Mouse (Mus musculus) cerebellum, adult 11 months (tissue): ENCODE measurements around the gene Gpn2.

ENCODE experiments used
- DNase-seq: peaks from one replicate; pipeline ENCODE4 v3.0.0; 2022

Gene Gpn2

DNA sequence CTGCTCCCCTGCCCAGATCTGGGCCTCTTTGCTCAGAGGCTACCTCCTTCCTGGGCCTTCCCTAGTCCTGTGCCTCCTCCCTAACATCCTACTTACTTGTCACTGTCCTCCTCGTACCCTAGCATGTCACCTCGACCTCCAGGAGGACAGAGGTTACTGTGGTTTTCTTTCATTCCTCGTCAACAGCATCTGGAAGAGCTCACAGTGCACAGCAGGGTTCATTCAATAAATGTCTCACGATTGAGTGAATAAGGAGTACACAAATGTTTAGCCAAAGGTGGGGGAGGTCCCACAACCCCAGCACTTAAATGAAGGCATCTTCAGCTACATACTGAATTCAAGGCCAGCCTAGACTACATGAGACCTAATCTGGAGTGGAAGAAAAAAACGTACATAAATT lies 42.1 kb downstream of the Gpn2 start:
- DNase-seq = no peak

DNA sequence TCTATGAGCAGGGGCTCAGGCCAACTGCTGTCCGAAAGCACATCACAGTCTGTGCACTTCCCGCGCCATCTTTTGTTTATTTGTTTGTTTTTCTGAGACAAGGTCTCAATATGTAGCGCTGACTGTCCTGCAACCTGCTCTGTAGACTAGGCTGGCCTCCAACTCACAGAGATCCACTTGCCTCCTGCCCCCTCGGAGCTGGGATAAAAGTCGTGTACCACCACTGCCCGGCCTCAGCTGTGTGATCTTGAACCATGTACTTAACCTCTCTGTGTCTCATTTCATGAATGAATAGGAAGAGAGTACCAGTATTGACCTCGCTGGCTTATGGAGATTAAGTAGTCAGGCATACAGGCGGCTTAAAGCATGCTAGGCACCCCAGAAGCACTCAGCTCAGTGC lies 42.5 kb downstream of the Gpn2 start:
- DNase-seq = no peak

- peak; percentile 79 for DNase-seq
These were observed 42.9 kb downstream of the Gpn2 start for GRCm38 (mm10) chr4:133627039-133627438.

GRCm38 (mm10) chr4:133628517-133628916 lies 44.4 kb downstream of the Gpn2 start:
- no peak for DNase-seq

- DNase-seq = no peak
These were observed 45.0 kb downstream of the Gpn2 start for GRCm38 (mm10) chr4:133629191-133629590.

DNA sequence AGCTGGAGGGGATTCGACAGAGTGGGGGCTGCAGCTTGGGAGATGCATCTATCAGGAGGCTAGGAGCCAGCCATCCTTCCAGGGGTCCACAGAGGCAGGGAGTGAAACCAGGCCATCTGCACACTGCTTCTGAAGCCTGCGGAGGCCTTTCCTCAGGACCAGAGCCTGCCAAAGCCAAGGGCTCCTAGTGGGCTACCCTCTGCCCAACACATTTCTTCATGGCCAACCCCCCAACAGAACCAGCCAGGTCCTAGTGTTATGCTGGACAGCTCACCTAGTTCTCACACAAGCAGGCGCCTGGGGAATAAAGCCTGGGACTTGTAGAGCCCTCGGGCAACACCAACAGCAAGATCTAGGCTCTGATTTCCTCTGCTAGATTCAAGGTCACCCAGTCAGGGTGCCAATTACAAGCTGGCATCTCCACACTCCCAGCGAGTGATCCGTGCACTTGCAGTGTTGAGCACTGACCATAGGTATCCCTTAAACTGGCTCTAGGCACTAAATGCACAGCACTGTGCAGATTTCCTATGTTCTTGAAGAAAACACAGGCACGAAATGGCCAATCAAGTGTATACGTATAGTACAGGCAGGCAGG lies 46.3 kb downstream of the Gpn2 start:
- peak; percentile 48 for DNase-seq

- DNase-seq = no peak
These were observed 47.1 kb downstream of the Gpn2 start for GRCm38 (mm10) chr4:133631071-133631768.

- no peak for DNase-seq
These were observed 47.7 kb downstream of the Gpn2 start for GRCm38 (mm10) chr4:133631769-133632411.

DNA sequence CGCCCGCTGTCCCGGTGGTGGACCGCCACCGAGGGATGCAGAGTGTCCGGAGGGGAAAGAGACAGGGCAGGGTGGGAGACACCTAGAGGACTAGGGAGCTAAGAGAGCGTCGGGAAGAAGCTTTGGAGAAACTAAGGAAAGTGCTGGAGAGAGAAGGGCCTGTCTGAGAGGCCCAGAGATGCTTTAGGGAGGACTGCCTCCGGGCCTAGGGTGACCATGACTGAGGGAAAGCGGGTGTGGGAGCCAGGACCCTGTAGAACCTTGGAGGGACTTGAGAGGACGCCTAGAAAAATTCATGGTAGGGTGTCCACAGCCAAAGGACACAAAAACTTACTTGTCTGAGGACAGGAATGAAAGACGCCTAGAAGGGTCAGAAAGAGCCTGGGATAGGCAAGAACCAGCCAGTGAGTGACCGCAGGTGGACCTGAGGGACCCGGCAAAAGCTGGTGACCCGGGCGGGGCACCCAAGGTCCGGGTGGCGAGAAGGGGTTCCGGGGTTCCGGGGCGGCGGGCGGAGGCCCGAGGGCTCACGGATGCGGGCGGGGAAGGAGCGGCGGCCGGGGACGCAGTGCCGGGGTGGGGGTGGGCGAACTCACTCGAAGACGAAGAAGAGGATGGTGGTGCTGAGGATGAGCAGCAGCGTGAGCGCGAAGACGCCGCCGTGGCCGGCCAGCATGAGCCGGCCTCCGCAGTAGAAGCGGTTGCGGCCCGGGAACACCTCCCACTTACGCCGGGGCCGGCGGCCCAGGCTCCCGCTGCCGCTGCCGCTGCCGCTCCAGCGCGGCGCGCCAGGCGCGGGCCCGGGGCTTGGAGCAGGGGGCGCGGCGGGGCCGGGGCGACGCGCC lies 48.5 kb downstream of the Gpn2 start:
- peak; percentile 44 for DNase-seq

DNA sequence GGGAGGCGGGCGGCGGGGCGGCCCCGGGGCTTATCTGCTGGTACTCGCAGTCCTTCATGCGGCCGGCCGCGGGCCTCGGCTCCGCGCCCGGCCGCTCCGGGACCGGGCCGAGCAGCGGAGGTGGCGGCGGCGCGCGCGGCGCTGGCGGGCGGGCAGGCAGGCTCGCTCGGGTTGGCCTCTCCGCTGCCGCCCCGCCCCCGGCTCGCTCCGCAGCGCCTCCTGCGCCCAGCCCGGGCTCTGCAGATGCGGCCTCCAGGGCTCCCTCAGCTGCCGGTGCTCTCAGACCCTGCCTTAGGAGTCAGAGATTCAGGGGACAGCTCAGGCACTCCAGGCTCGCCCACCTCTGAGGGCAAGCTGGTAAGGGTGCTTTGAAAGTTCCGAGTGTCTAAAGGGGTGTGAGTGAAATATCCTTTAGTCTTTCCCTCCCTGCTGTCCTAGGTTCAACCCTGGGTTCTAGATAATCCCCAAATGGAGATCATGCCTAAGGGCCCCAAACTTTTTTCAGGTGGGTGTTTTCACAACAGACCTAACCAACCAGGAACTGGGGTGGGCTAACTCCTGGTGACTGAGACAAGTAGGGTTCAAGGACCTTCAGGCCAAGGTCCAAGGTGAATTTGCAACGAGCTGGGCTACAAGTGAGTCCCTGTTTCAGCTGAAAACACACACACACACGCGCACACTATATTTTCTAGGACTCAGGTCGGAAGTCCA lies 49.3 kb downstream of the Gpn2 start:
- DNase-seq = peak; percentile 87

GRCm38 (mm10) chr4:133634043-133634410 lies 49.9 kb downstream of the Gpn2 start:
- DNase-seq = no peak
